Mouse (Mus musculus) mouse embryonic stem cell (cell line): ENCODE results near the gene Apobr.

Source experiments
- in situ Hi-C, 2 experiments: fragments of 300-500 bp; cut with MboI; formaldehyde crosslinking; loops; 1 replicate in 1 of 2; 3 replicates in 1 of 2; pipeline ENCODE4 v1.14.3; 2019 to 2020; ENCODE audit warnings: low sequenced_read_pairs in 2 of 2, low pct_unique_long_range_greater_than_20kb in 1 of 2, mixed read lengths in 1 of 2; ENCODE audit not compliant: unreplicated experiment in 1 of 2

The Apobr gene

DNA sequence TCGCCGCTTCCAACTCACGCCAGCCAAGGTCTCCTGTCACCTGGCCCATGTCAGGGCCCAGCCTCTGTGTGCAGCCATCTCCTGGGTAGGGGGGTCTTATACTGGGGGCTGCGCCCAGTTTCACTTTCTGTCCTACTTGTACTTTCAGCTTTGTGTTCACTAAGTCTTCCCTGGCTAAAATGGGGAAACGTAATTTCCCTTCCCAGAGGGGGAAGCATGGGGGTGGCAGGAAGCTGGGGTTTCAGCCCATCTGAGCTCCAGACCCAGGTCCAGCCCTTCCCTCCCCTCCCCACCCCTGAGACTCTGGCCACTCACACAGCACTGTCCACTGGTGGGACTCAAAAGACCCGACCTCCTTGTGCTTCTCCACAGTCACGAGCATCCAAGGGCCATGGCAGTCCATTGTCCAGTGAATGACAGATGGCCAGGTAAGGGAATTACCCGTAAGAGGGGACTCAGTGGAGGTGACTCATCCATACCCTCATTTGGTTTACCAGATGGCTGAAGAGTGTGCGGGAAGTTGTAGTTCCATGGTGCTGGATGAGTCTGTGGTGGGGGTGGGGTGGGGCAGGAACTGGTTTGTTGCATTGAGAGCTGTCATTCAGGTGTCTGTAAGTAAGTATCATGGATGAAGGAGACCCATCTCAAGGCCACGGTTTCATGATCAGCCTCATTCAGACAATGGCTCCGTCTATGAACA is 10.3 kb downstream of the Apobr start, which contains the start of gene Il27:
TSS of gene Il27 (minus strand) at position 80 of the 700 bp plus-strand sequence.
- in situ Hi-C loops, result no loop called here

DNA sequence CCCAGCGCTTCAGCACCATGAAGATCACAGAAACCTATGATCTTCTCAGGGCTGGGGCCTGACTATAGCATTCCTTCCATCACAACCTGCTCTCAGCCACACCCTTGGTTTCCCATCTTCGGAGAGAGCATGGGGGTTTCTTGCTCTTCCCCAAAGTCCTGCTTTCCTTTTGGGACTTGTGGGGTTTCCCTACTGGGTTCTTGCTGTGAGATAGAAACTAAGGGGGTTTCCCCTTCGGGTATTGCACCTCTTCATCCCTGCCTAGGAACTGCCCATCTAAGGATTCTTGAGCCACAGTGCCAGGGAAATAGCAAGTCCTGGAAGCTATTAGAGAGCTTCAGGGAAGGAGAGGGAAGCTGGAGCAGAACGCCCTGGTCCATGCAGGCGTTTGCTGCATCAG is 11.1 kb downstream of the Apobr start:
- in situ Hi-C loops, result no loop called here

DNA sequence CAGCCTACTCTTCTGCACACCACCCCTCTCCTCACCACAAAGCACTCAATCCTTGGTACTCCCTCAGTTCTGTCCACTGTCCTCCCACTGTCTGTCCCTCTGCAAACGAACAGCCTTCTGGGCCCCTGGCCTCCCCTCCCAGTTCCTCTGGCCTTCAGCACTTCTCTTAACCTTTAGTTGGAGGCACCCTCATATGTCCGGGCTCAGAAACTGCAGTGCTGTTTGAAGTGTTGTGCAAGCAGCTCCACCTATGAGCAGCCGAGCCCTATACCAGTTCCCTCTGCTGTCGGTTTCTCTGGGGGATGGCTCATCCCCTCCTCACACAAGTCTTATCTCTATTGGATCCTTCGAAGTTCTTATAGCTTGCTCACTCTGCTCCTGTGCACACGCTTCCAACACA is 11.7 kb downstream of the Apobr start:
- in situ Hi-C loops, result no loop called here

DNA sequence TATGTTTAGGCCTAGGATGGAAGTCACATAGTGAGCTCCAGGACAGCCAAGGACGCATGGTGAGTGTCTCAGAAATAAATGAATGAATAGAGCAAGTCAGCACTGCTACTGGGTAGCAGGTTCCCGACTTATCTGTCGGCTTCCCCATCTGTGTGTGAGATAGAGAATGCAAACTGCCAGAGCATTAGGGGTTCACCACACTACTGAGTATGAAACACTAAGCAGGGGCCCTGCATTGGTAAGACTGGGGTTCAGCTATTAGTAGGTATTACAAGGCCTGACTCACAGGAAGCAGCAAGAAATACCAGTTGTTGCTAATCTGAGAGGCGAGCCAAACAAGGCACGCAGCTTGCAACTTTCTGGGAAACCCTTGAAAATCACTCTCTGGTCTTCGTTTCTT is 14.2 kb downstream of the Apobr start:
- in situ Hi-C loops, result no loop called here

DNA sequence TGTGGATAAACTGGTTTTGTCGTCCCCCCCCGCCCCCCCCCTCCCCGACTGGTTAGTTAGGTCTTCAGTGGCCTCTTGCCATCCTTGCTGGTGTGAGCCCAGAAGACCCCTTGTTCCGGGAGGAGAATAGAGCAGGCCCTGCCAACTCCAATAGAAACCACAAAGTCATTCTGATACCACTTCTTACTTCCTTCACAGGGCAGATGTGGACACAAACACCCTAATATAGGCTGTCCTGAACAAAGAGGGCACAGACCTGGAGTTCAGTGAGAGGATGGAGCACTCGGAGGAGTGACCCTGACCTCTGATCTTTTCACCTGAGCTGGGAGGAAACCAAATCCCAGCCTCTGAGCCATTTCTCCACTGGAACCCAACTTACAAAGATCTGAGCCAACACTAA is 17.2 kb downstream of the Apobr start:
- in situ Hi-C loops, result no loop called here

DNA sequence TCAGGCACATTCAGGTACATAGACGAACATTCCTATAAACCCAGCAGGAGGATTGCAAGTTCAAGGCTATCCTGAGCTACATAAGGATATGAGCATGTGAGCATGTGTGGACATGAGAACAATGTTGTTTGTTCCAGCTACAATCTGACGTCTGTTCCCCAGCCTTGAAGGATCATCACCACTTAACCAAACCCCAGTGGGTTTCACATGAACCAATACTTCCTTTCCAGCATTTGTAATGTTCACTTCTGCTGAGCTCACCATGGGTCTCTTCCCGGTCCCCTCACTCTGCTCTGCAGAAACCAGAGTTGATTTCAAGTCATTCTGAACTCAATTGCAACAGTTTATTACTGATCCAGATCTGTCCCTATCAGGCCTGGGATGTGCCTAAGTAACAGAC is 17.9 kb downstream of the Apobr start:
- in situ Hi-C loops, result no loop called here

DNA sequence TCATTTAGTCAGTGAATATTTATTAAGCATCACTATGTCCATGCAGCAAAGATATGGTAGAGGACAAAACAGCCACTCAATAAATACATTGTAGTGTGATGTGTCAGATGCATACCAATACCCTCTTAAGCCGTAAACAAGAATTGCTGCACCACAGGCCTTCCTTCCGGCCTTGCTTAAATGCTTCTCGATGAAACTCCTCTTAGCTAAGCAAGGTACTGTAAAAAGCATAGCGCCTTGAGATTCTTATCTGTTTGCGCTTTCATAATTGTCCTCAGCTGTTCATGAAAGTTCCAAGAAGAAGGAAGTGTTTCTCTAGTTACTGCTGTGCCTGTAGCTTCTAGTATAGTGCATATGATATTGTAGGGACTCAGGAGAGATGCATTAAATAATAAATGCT is 21.9 kb downstream of the Apobr start:
- in situ Hi-C loops, result no loop called here

DNA sequence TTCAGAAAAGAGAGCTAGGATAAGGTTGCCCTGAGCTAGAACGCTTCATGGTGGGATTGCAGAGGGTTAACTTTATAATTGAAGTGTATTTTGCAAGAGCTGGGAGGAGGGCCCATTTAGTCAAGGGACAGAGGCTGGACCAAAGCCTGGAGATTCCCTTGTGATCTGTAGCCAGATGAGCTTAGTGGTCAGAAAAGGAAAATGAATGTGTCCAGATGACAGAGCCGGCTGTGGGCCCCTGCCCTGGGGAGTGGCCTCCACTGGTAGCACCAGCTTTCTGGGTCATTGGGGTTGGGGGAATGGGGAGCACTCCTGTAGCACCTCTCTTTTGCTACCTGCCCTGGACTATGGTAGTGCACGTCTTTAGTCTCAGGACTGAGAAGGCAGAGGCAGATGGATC is 22.3 kb downstream of the Apobr start:
- in situ Hi-C loops, result no loop called here

DNA sequence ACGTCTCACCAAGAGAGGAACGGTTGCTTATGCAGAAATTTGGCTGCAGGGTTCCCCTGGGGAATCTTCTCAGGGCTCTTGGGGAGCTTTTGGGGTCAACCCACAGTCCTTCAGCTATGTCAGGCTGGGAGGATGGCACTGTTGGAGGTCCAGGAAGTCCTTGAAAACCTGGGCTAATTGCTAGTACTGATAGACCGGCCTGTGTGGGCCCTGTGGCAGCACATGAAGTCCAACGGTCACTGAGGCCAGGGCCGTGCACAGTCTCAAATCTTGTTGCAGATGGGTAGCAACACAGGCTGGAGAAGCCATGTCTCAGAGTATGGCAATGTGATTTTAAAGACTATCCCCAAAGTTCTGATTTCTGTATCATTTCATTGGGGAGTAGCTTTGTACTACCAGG is 23.1 kb downstream of the Apobr start:
- in situ Hi-C loops, result no loop called here

DNA sequence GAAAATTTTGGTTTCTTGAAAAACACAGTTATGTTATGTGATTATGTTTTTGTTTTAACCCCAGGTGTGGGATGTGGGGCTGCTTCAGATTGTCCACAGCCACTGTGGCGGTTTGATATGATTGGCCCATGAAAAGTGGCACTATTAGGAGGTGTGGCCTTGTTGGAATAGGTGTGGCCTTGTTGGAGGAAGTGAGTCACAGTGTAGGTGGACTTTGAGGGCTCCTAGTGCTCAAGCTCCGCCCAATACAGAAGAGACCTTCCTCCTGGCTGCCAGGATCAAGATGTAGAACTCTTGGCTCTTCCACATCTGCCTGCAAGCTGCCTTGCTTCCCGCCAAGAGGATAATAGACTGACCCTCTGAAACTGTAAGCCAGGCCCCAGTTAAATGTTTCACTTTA is 28.0 kb downstream of the Apobr start:
- in situ Hi-C loops, result no loop called here

DNA sequence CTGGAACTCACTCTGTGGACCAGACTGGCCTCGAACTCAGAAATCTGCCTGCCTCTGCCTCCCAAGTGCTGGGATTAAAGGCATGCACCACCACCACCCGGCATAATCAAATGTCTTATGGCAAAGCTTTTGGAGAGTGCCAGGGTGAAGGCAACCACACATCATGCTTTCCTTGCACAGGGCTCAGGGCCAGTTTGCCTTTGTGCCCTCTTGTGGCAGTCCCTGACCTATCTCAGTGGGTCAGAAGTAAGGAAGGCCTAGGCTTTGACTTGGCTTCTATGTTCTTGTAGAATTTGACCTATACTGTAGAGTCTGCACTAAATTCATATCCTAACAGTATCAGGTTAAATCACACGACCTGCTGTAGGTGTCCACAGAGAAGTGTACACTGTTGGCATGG is 32.0 kb downstream of the Apobr start:
- in situ Hi-C loops, result no loop called here

DNA sequence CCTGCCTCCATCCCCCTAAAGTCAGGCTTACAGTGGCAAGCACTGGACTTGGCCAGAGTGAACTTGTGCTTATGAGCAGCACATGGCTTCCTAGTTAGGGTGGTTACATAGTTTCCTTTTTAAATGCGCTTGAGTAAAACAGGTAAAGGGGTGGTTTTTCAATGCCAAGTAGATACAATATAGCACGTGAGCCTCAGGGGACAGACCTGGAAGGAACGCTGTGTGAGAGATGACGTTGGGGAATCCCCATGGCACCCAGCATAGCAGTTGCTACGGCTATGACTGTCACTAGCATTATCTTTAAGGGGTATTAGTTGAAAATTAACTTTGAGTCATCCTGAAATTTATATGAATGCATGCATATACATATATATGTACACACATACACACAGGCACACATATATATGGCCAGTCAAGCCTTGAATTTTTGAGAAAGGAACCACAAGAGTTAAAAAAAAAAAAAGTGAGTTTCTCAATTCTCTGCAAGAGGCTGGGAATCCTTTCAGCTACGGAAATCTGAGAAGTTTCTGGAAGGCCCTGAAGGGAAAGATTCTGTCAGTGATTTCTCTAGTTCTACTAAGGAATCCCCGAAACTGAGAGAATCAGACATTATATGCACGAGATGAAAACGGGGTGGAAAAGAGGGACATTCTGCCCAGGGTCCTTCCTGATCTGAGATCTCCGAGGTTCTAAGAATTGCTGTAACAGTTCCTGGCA is 35.0 kb downstream of the Apobr start:
- in situ Hi-C loops, result no loop called here

DNA sequence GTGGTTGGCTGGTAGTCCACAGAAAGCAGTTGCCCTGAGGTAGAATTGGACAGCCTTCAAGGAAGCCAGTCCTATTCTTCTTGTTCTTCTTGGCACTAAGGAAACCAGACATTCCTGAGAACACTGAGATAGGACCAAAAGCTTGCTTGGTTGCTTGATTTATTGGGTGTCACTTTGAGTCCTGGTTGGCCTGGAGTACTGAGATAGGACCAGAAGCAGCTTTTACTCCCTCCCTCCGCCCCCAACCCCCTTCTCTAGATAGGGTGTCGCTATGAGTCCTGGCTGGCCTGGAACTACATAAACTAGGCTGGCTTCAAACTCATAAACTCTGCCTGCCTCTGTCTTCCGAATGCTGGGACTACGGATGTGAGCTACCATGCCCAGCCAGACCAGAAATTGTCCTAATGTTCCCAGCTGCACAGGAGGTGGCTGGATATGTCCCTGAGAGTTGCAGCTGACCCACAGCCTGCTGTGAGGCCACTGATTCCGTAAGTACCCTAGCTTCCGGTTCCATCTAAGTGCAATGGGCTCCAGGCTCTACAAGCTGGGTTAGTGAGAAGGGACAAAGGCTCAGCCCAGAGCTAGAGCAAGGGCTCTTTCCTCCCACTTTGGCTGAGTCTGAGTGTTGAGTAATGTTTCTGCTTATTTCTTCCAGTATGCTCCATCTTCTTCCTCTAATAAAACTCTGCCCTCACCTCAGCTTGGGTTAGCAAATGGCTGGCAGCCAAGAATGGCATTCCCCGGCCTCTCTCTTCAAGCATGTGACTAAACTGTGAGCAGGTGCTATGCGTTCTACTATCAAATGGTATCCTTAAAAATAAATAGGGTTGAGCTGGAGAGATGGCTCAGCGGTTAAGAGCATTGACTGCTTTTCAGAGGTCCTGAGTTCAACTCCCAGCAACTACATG is 37.0 kb downstream of the Apobr start:
- in situ Hi-C loops, result no loop called here

DNA sequence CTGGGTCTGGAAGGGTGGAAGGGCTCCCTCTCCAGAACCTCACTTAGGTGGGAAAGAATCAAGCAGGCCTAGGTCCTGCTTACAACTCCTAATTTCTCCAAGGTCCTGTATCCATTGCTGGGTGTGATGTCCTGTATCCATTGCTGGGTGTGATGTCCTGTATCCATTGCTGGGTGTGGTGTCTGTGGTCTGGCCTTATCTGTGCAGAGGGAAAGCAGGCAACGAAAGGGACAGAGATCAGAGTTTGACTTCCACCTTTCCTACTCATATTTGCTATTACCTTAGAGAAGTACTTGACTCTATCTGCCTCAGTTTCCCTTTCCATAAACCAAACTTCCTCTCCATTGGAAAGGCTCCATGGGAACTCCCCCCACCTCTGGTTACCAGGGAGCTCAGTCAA is 38.6 kb downstream of the Apobr start:
- in situ Hi-C loops, result no loop called here

DNA sequence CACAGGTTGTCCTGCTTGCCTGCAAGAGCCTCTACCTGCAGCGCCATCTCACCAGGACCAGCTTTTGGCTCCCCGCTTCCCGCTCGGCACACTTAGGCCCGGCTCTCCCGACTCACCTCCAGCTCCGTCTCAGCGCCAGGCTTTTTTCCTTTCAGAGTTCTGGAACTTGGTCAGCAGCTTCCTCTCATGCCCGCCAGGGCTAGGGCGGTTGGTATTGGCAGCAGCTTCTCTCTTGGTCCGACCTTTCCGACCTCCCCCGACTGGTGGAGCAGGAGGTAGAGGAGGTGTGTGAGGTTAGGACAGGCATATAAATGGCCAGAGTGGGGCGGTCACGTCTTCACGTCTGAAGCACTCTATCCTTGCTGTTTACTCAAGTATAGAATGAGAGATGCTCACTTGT is 40.0 kb downstream of the Apobr start:
- in situ Hi-C loops, result no loop called here

DNA sequence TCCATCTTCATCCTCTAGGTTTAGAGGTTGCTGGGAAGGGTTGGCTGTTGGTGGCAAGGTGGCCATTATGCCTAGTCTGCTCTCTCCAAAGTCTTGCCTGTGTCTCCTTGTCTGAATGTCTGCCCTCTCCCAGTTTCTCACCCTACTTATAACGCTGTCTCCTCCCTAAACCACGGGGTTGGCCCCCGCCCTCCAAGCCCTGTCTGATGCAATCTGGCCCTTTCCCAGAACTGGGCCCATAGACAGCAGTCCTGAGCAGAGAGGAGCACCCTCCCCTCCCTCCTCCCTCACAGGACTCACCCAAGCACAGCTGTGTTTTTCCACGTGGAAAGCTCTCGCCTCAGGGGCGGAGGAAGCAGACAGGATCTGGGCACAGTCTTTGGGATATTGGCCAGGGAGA is 40.6 kb downstream of the Apobr start:
- in situ Hi-C loops, result no loop called here

DNA sequence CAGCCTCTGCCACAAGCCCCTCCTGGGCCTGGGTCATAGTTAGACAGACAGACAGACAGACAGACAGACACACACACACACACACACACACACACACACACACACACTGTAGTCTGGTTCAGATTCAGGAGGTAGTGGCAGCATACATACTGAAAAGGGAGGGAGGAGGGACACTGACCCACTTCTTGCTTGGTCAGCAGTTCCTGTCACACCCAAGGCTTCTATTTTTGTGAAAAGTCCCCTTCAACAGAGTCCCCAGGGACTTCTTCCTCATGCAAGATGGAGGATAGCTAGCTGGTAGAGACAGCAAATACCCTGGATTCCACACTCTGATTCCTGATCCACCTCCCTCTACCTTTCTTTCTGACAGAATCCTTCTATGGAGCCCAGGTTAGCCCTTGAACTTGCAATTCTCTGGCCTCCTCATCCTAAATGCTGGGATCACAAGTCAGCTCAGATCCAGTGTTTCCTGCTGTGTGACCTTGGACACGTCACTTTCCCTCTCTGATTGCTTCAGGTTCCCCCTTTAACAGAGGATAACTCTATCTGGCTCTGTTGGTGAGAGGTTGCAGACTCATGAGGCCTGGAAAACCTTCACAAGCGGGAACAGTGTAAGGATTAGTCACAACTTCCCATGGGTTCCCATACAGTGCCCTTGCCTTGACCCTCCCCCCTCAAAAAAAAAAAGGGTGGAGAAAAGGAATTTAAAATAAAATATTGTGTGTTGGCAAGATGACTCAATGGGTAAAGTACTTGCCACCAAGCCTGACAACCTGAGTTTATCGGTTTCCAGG is 41.3 kb downstream of the Apobr start:
- in situ Hi-C loops, result no loop called here

DNA sequence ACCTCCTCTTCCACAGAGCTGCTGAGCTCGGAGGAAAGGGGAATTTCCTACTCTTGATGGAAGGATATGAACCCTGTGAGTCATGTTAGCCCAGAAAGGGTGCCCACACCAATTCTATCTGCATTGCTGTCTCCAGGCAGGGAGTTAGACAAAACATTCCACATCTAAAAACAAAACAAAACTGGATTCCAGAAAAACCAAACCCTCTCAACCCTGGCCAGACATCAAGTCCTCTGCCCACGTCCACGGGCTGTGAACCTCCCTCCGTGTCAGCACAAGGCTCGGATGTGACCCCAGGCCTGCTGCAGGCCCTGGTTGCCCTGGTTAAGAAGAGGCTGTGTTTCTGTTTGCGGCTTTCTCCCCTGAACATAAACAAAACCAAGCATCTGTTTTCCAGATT is 43.4 kb downstream of the Apobr start:
- in situ Hi-C loops, result no loop called here
